Mouse (Mus musculus): Measurements from ENCODE around the gene Kctd19. TPM values are rescaled to one million over a fixed set of nuclear protein-coding genes. Genes with fewer than 3 reads are reported as not detected.

Kctd19 gene
- polyA plus RNA-seq, 1 experiment, result 0.01 TPM

- peak overlapping the region; percentile 35 for H3ac ChIP-seq (ENCODE audit: control insufficient read depth, insufficient read length, low read depth)
- H3K79me3 ChIP-seq (ENCODE audit: low read depth), result peaks cover 65% of the 10 kb centered on the region
- no peaks in the 10 kb centered on the region for H3K27me3 ChIP-seq (ENCODE audit: control insufficient read depth, insufficient read depth, insufficient read length)
- H3K36me3 ChIP-seq (ENCODE audit: control insufficient read depth, insufficient read depth), result peaks cover 33% of the 10 kb centered on the region
- TF ChIP-seq CEBPB (IDR thresholded peaks at IDR 0.05; ENCODE audit: low read depth), result no peak
- peak; percentile 41 for TF ChIP-seq MAX (IDR thresholded peaks at IDR 0.05)
- peaks cover 97% of the 10 kb centered on the region for H3K79me2 ChIP-seq (ENCODE audit: control insufficient read depth, insufficient read depth)
- peak overlapping the region; percentile 77 for H3K4me3 ChIP-seq (ENCODE audit: insufficient read depth, poor library complexity, severe bottlenecking)
These were observed 68.0 kb downstream of the Kctd19 start for GRCm38 (mm10) chr8:105345061-105345975.

GRCm38 (mm10) chr8:105343791-105344574, 69.3 kb downstream of the Kctd19 start:
- H3K4me3 ChIP-seq (ENCODE audit: insufficient read depth, poor library complexity, severe bottlenecking), result no peak overlapping the region
- no peak overlapping the region for H3ac ChIP-seq (ENCODE audit: control insufficient read depth, insufficient read length, low read depth)
- TF ChIP-seq CEBPB (IDR thresholded peaks at IDR 0.05; ENCODE audit: low read depth) (no peak), USF1 (IDR thresholded peaks at IDR 0.05; ENCODE audit: low read depth) (no peak)

GRCm38 (mm10) chr8:105342768-105343167, 70.5 kb downstream of the Kctd19 start:
- H3K27me3 ChIP-seq (ENCODE audit: control insufficient read depth, insufficient read depth, insufficient read length), result no peaks in the 10 kb centered on the region
- no peak overlapping the region for H3K4me3 ChIP-seq (ENCODE audit: insufficient read depth, poor library complexity, severe bottlenecking)
- no peak for TF ChIP-seq MAX (IDR thresholded peaks at IDR 0.05)
- no peak for TF ChIP-seq MYOG (IDR thresholded peaks at IDR 0.05; ENCODE audit: control insufficient read depth, extremely low read depth, insufficient read length)
- no peak for TF ChIP-seq MYOD1 (IDR thresholded peaks at IDR 0.05; ENCODE audit: control insufficient read depth, insufficient read length, low read depth)
- TF ChIP-seq FOSL1 (IDR thresholded peaks at IDR 0.05; ENCODE audit: insufficient read depth, low read length, poor library complexity, severe bottlenecking), result no peak
- no peak for TF ChIP-seq USF1 (IDR thresholded peaks at IDR 0.05; ENCODE audit: low read depth)
- no peak for TF ChIP-seq CTCF (IDR thresholded peaks at IDR 0.05; ENCODE audit: control insufficient read depth, insufficient read depth, insufficient read length)
- TF ChIP-seq CEBPB (IDR thresholded peaks at IDR 0.05; ENCODE audit: low read depth), result no peak
- H3K79me2 ChIP-seq (ENCODE audit: control insufficient read depth, insufficient read depth), result peaks cover 94% of the 10 kb centered on the region
- H3K79me3 ChIP-seq (ENCODE audit: low read depth), result peaks cover 64% of the 10 kb centered on the region
- H3K36me3 ChIP-seq (ENCODE audit: control insufficient read depth, insufficient read depth), result peaks cover 55% of the 10 kb centered on the region
- H3ac ChIP-seq (ENCODE audit: control insufficient read depth, insufficient read length, low read depth), result no peak overlapping the region

More at GRCm38 (mm10) chr8:105343791-105344574, 69.3 kb downstream of the Kctd19 start:
- peaks cover 97% of the 10 kb centered on the region for H3K79me2 ChIP-seq (ENCODE audit: control insufficient read depth, insufficient read depth)
- H3K79me3 ChIP-seq (ENCODE audit: low read depth), result peaks cover 65% of the 10 kb centered on the region
- H3K27me3 ChIP-seq (ENCODE audit: control insufficient read depth, insufficient read depth, insufficient read length), result no peaks in the 10 kb centered on the region
- peaks cover 43% of the 10 kb centered on the region for H3K36me3 ChIP-seq (ENCODE audit: control insufficient read depth, insufficient read depth)

GRCm38 (mm10) chr8:105341399-105341798, 71.9 kb downstream of the Kctd19 start:
- TF ChIP-seq FOSL1 (IDR thresholded peaks at IDR 0.05; ENCODE audit: insufficient read depth, low read length, poor library complexity, severe bottlenecking) (no peak), USF1 (IDR thresholded peaks at IDR 0.05; ENCODE audit: low read depth) (no peak), MAX (IDR thresholded peaks at IDR 0.05) (no peak), CEBPB (IDR thresholded peaks at IDR 0.05; ENCODE audit: low read depth) (no peak), MYOD1 (IDR thresholded peaks at IDR 0.05; ENCODE audit: control insufficient read depth, insufficient read length, low read depth) (no peak), CTCF (IDR thresholded peaks at IDR 0.05; ENCODE audit: control insufficient read depth, insufficient read depth, insufficient read length) (no peak), MYOG (IDR thresholded peaks at IDR 0.05; ENCODE audit: control insufficient read depth, extremely low read depth, insufficient read length) (no peak)
- peaks cover 53% of the 10 kb centered on the region for H3K79me3 ChIP-seq (ENCODE audit: low read depth)
- peaks cover 81% of the 10 kb centered on the region for H3K79me2 ChIP-seq (ENCODE audit: control insufficient read depth, insufficient read depth)
- peaks cover 68% of the 10 kb centered on the region for H3K36me3 ChIP-seq (ENCODE audit: control insufficient read depth, insufficient read depth)
- no peak overlapping the region for H3ac ChIP-seq (ENCODE audit: control insufficient read depth, insufficient read length, low read depth)
- no peak overlapping the region for H3K4me3 ChIP-seq (ENCODE audit: insufficient read depth, poor library complexity, severe bottlenecking)
- H3K27me3 ChIP-seq (ENCODE audit: control insufficient read depth, insufficient read depth, insufficient read length), result no peaks in the 10 kb centered on the region

GRCm38 (mm10) chr8:105339886-105340635, 73.2 kb downstream of the Kctd19 start:
- TF ChIP-seq CTCF (IDR thresholded peaks at IDR 0.05; ENCODE audit: control insufficient read depth, insufficient read depth, insufficient read length) (no peak), MYOD1 (IDR thresholded peaks at IDR 0.05; ENCODE audit: control insufficient read depth, insufficient read length, low read depth) (no peak), FOSL1 (IDR thresholded peaks at IDR 0.05; ENCODE audit: insufficient read depth, low read length, poor library complexity, severe bottlenecking) (no peak), CEBPB (IDR thresholded peaks at IDR 0.05; ENCODE audit: low read depth) (no peak), USF1 (IDR thresholded peaks at IDR 0.05; ENCODE audit: low read depth) (no peak), MYOG (IDR thresholded peaks at IDR 0.05; ENCODE audit: control insufficient read depth, extremely low read depth, insufficient read length) (no peak), MAX (IDR thresholded peaks at IDR 0.05) (no peak)
- H3ac ChIP-seq (ENCODE audit: control insufficient read depth, insufficient read length, low read depth), result no peak overlapping the region
- peaks cover 82% of the 10 kb centered on the region for H3K36me3 ChIP-seq (ENCODE audit: control insufficient read depth, insufficient read depth)
- peaks cover 67% of the 10 kb centered on the region for H3K79me2 ChIP-seq (ENCODE audit: control insufficient read depth, insufficient read depth)
- no peaks in the 10 kb centered on the region for H3K27me3 ChIP-seq (ENCODE audit: control insufficient read depth, insufficient read depth, insufficient read length)
- peaks cover 48% of the 10 kb centered on the region for H3K79me3 ChIP-seq (ENCODE audit: low read depth)
- no peak overlapping the region for H3K4me3 ChIP-seq (ENCODE audit: insufficient read depth, poor library complexity, severe bottlenecking)

All from C2C12 (cell line).